Mouse (Mus musculus) stomach, postnatal 0 days (tissue): ENCODE results near the gene Hexa.

ENCODE experiments used
- CTCF ChIP-seq: IDR thresholded peaks from 2 replicates; pipeline ENCODE4 v1.5.1; 2016; ENCODE audit warnings: antibody characterized with exemption, low read depth, mild to moderate bottlenecking, moderate library complexity
- EP300 ChIP-seq: optimal IDR thresholded peaks from 2 replicates; pipeline ENCODE3; 2016; ENCODE audit warnings: antibody characterized with exemption

DNA sequence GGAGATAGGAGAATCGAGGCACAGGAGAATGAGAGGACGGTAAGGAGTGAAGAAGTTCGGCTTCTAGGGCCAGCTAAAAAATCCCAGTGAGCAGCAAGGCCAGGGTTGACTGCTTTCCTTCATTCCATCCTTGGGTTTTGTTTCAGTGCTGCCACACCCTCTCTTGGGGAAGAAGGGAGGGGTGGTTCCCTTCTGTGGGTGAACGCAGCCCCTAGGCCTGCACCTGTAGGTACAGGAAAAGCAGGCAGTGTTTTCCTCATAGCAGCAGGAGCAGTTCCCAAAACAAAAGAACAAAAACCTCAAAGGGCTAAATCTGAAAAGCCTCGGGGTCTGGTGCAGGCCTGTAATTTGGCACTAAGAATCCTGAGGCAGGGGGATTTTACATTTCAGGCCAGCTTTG, 7.7 kb upstream of the Hexa start:
- no peak for TF ChIP-seq EP300
- TF ChIP-seq CTCF = no peak
